Mouse (Mus musculus): ENCODE measurements around the gene Cpne4. TPM values are rescaled to one million over a fixed set of nuclear protein-coding genes. Genes with fewer than 3 reads are reported as not detected.

Gene Cpne4
- polyA plus RNA-seq, 1 experiment from 2014 or later = not detected

GRCm38 (mm10) chr9:104828646-104829045 lies 281.6 kb downstream of the Cpne4 start:
- no peak for ATAC-seq
- H3K4me2 ChIP-seq = no peak overlapping the region
- 46% methylated on average over 3 of the region's 3 CpGs for WGBS (ENCODE audit: insufficient replicate concordance)
- no peaks in the 10 kb centered on the region for H3K9me3 ChIP-seq (replicated peaks)
- H3K36me3 ChIP-seq = no peaks in the 10 kb centered on the region
- no peak overlapping the region for H3K4me3 ChIP-seq
- no peaks in the 10 kb centered on the region for H3K27me3 ChIP-seq (replicated peaks)
- no peak overlapping the region for H3K27ac ChIP-seq
- no peak overlapping the region for H3K9ac ChIP-seq
- H3K4me1 ChIP-seq = no peaks in the 10 kb centered on the region

GRCm38 (mm10) chr9:104832934-104833539 lies 286.0 kb downstream of the Cpne4 start:
- no peak overlapping the region for H3K27ac ChIP-seq
- no peaks in the 10 kb centered on the region for H3K36me3 ChIP-seq
- no peaks in the 10 kb centered on the region for H3K27me3 ChIP-seq (replicated peaks)
- no peak overlapping the region for H3K4me2 ChIP-seq
- H3K9me3 ChIP-seq (replicated peaks) = no peaks in the 10 kb centered on the region
- H3K4me1 ChIP-seq = no peaks in the 10 kb centered on the region
- no peak for ATAC-seq
- no peak overlapping the region for H3K4me3 ChIP-seq
- no peak overlapping the region for H3K9ac ChIP-seq
- WGBS (ENCODE audit: insufficient replicate concordance) = 70% methylated on average over 5 of the region's 5 CpGs

- WGBS (ENCODE audit: insufficient replicate concordance) = 69% methylated on average over 1 of the region's 1 CpGs
- H3K27ac ChIP-seq = no peak overlapping the region
- no peaks in the 10 kb centered on the region for H3K4me1 ChIP-seq
- no peaks in the 10 kb centered on the region for H3K36me3 ChIP-seq
- no peaks in the 10 kb centered on the region for H3K9me3 ChIP-seq (replicated peaks)
- H3K4me3 ChIP-seq = no peak overlapping the region
- ATAC-seq = no peak
- no peak overlapping the region for H3K4me2 ChIP-seq
- H3K9ac ChIP-seq = no peak overlapping the region
- H3K27me3 ChIP-seq (replicated peaks) = no peaks in the 10 kb centered on the region
These were observed 290.8 kb downstream of the Cpne4 start for GRCm38 (mm10) chr9:104837931-104838330.

- WGBS (ENCODE audit: insufficient replicate concordance) = 66% methylated on average over 1 of the region's 1 CpGs
- H3K9ac ChIP-seq = no peak overlapping the region
- no peaks in the 10 kb centered on the region for H3K9me3 ChIP-seq (replicated peaks)
- no peaks in the 10 kb centered on the region for H3K27me3 ChIP-seq (replicated peaks)
- no peaks in the 10 kb centered on the region for H3K4me1 ChIP-seq
- H3K4me3 ChIP-seq = no peak overlapping the region
- no peaks in the 10 kb centered on the region for H3K36me3 ChIP-seq
- H3K27ac ChIP-seq = no peak overlapping the region
- no peak for ATAC-seq
- no peak overlapping the region for H3K4me2 ChIP-seq
These were observed 294.2 kb downstream of the Cpne4 start for GRCm38 (mm10) chr9:104841278-104841677.

GRCm38 (mm10) chr9:104845226-104845930 lies 298.3 kb downstream of the Cpne4 start:
- WGBS (ENCODE audit: insufficient replicate concordance) = 41% methylated on average over 2 of the region's 2 CpGs
- H3K36me3 ChIP-seq = no peaks in the 10 kb centered on the region

GRCm38 (mm10) chr9:104853701-104854100 lies 306.6 kb downstream of the Cpne4 start:
- Histone ChIP-seq H3K9me3 (replicated peaks) (no peaks in the 10 kb centered on the region), H3K36me3 (no peaks in the 10 kb centered on the region), H3K4me3 (no peak overlapping the region), H3K27me3 (replicated peaks) (no peaks in the 10 kb centered on the region), H3K9ac (no peak overlapping the region), H3K4me1 (no peaks in the 10 kb centered on the region), H3K27ac (no peak overlapping the region), H3K4me2 (no peak overlapping the region)
- no peak for ATAC-seq
- 67% methylated on average over 3 of the region's 3 CpGs for WGBS (ENCODE audit: insufficient replicate concordance)

More at GRCm38 (mm10) chr9:104845226-104845930, 298.3 kb downstream of the Cpne4 start:
- H3K4me2 ChIP-seq = no peak overlapping the region
- H3K4me1 ChIP-seq = no peaks in the 10 kb centered on the region
- no peaks in the 10 kb centered on the region for H3K9me3 ChIP-seq (replicated peaks)
- no peak overlapping the region for H3K27ac ChIP-seq
- no peak overlapping the region for H3K9ac ChIP-seq
- no peak for ATAC-seq
- no peak overlapping the region for H3K4me3 ChIP-seq
- no peaks in the 10 kb centered on the region for H3K27me3 ChIP-seq (replicated peaks)

GRCm38 (mm10) chr9:104854245-104854921 lies 307.3 kb downstream of the Cpne4 start:
- no peak overlapping the region for H3K4me2 ChIP-seq
- no peak overlapping the region for H3K4me3 ChIP-seq
- H3K9ac ChIP-seq = no peak overlapping the region
- H3K27ac ChIP-seq = no peak overlapping the region
- no peaks in the 10 kb centered on the region for H3K9me3 ChIP-seq (replicated peaks)
- no peaks in the 10 kb centered on the region for H3K4me1 ChIP-seq
- H3K27me3 ChIP-seq (replicated peaks) = no peaks in the 10 kb centered on the region
- ATAC-seq = no peak
- 61% methylated on average over 6 of the region's 6 CpGs for WGBS (ENCODE audit: insufficient replicate concordance)
- no peaks in the 10 kb centered on the region for H3K36me3 ChIP-seq

- no peaks in the 10 kb centered on the region for H3K9me3 ChIP-seq (replicated peaks)
- ATAC-seq = no peak
- H3K36me3 ChIP-seq = no peaks in the 10 kb centered on the region
- H3K4me2 ChIP-seq = no peak overlapping the region
- H3K9ac ChIP-seq = no peak overlapping the region
- no peak overlapping the region for H3K27ac ChIP-seq
- H3K4me3 ChIP-seq = no peak overlapping the region
- H3K4me1 ChIP-seq = no peaks in the 10 kb centered on the region
- 58% methylated on average over 1 of the region's 1 CpGs for WGBS (ENCODE audit: insufficient replicate concordance)
- H3K27me3 ChIP-seq (replicated peaks) = no peaks in the 10 kb centered on the region
These were observed 318.7 kb downstream of the Cpne4 start for GRCm38 (mm10) chr9:104865830-104866229.

- H3K4me1 ChIP-seq = no peaks in the 10 kb centered on the region
- no peak overlapping the region for H3K27ac ChIP-seq
- no peaks in the 10 kb centered on the region for H3K27me3 ChIP-seq (replicated peaks)
- 76% methylated on average over 4 of the region's 4 CpGs for WGBS (ENCODE audit: insufficient replicate concordance)
- H3K4me2 ChIP-seq = no peak overlapping the region
- H3K4me3 ChIP-seq = no peak overlapping the region
- no peak overlapping the region for H3K9ac ChIP-seq
- no peak for ATAC-seq
- no peaks in the 10 kb centered on the region for H3K36me3 ChIP-seq
- H3K9me3 ChIP-seq (replicated peaks) = no peaks in the 10 kb centered on the region
These were observed 325.5 kb downstream of the Cpne4 start for GRCm38 (mm10) chr9:104872586-104872985.

GRCm38 (mm10) chr9:104874157-104874556 lies 327.1 kb downstream of the Cpne4 start:
- no peak for ATAC-seq
- Histone ChIP-seq H3K9me3 (replicated peaks) (no peaks in the 10 kb centered on the region), H3K4me1 (no peaks in the 10 kb centered on the region), H3K27me3 (replicated peaks) (no peaks in the 10 kb centered on the region), H3K27ac (no peak overlapping the region), H3K4me2 (no peak overlapping the region), H3K36me3 (no peaks in the 10 kb centered on the region), H3K9ac (no peak overlapping the region), H3K4me3 (no peak overlapping the region)
- 69% methylated on average over 3 of the region's 3 CpGs for WGBS (ENCODE audit: insufficient replicate concordance)

- H3K4me2 ChIP-seq = no peak overlapping the region
- H3K4me3 ChIP-seq = no peak overlapping the region
- H3K36me3 ChIP-seq = no peaks in the 10 kb centered on the region
- H3K4me1 ChIP-seq = no peaks in the 10 kb centered on the region
- no peaks in the 10 kb centered on the region for H3K27me3 ChIP-seq (replicated peaks)
- 49% methylated on average over 3 of the region's 3 CpGs for WGBS (ENCODE audit: insufficient replicate concordance)
- no peak overlapping the region for H3K27ac ChIP-seq
- ATAC-seq = no peak
- H3K9me3 ChIP-seq (replicated peaks) = no peaks in the 10 kb centered on the region
- no peak overlapping the region for H3K9ac ChIP-seq
These were observed 329.9 kb downstream of the Cpne4 start for GRCm38 (mm10) chr9:104877014-104877413.

GRCm38 (mm10) chr9:104878558-104878957 lies 331.5 kb downstream of the Cpne4 start:
- H3K4me2 ChIP-seq = no peak overlapping the region
- no peak for ATAC-seq
- no peak overlapping the region for H3K27ac ChIP-seq
- no peak overlapping the region for H3K9ac ChIP-seq
- 70% methylated on average over 6 of the region's 6 CpGs for WGBS (ENCODE audit: insufficient replicate concordance)
- no peak overlapping the region for H3K4me3 ChIP-seq
- H3K9me3 ChIP-seq (replicated peaks) = no peaks in the 10 kb centered on the region
- no peaks in the 10 kb centered on the region for H3K27me3 ChIP-seq (replicated peaks)
- no peaks in the 10 kb centered on the region for H3K36me3 ChIP-seq
- no peaks in the 10 kb centered on the region for H3K4me1 ChIP-seq

All from liver, embryonic 12.5 days (tissue).